Mouse (Mus musculus) intestine, embryonic 14.5 days (tissue): Measurements from ENCODE around the gene Abcc4. TPM values are rescaled to one million over a fixed set of nuclear protein-coding genes. Genes with fewer than 3 reads are reported as not detected.
"Not testable (repeated sequence)": the region's sequence is repeated elsewhere in the genome, so short reads cannot be mapped to it uniquely, and the experiment has no call there.

Source experiments
- ATAC-seq: fragments of 200-750 bp; cut with Nextera tagmentation; replicated peaks from 2 replicates; pipeline ENCODE4 v1.8.0; 2017; ENCODE audit warnings: low read depth, moderate number of reproducible peaks, moderate TSS enrichment, moderate library complexity; ENCODE audit not compliant: low FRiP score, low TSS enrichment
- DNase-seq: peaks from one replicate; pipeline ENCODE4 v3.0.0-alpha.2; 2018; ENCODE audit warnings: low spot score
- H3K27ac ChIP-seq: fragments of 300-500 bp; sonication (generic); 2 replicates; pipeline ENCODE4 v1.5.1; 2014; ENCODE audit warnings: low read depth, mild to moderate bottlenecking, control low read depth
- H3K27me3 ChIP-seq: fragments of 300-500 bp; sonication (generic); replicated peaks from 2 replicates; pipeline ENCODE4 v1.6.1; 2014; ENCODE audit warnings: low read length, control low read depth; ENCODE audit not compliant: control insufficient read depth, insufficient read depth
- H3K36me3 ChIP-seq: fragments of 300-500 bp; sonication (generic); 2 replicates; pipeline ENCODE4 v1.6.1; 2014; ENCODE audit warnings: low read length, control low read depth; ENCODE audit not compliant: control insufficient read depth, insufficient read depth
- H3K4me1 ChIP-seq: fragments of 300-500 bp; sonication (generic); replicated peaks from 2 replicates; pipeline ENCODE4 v1.6.1; 2014; ENCODE audit warnings: low read length, control low read depth, mixed read lengths; ENCODE audit not compliant: control insufficient read depth, insufficient read depth
- H3K4me2 ChIP-seq: fragments of 300-500 bp; sonication (generic); 2 replicates; pipeline ENCODE4 v1.6.1; 2014; ENCODE audit warnings: low read length
- H3K4me3 ChIP-seq: fragments of 300-500 bp; sonication (generic); 2 replicates; pipeline ENCODE4 v1.5.1; 2014; ENCODE audit warnings: low read depth, low read length, control low read depth, mixed read lengths
- H3K9ac ChIP-seq: fragments of 300-500 bp; sonication (generic); 2 replicates; pipeline ENCODE4 v1.6.1; 2014; ENCODE audit warnings: mild to moderate bottlenecking, low read length
- H3K9me3 ChIP-seq: fragments of 300-500 bp; sonication (generic); 2 replicates; pipeline ENCODE4 v1.6.1; 2016; ENCODE audit warnings: low read length, control low read depth; ENCODE audit not compliant: control insufficient read depth
- WGBS: fragments of 180-500 bp; shearing (Covaris S2); extraction: QIAGEN DNeasy Blood & Tissue Kit; methylation state at CpG from one replicate; pipeline ENCODE4 v1.1.7; 2014; 5-methylcytosine and 5-hydroxymethylcytosine counted together
- polyA plus RNA-seq: library from polyadenylated mRNA; unstranded; fragments of >200 nt; fragmentation: Nextera tagmentation; extraction: Ambion mirVana; gene quantifications from 2 replicates; pipeline ENCODE4 v1.2.1, GENCODE M21; 2014

The Abcc4 gene
- polyA plus RNA-seq, 1 experiment from 2014 or later, result 4.4 TPM

GRCm38 (mm10) chr14:118514280-118515031 lies 191.6 kb downstream of the Abcc4 start:
- Histone ChIP-seq H3K36me3 (no peaks in the 10 kb centered on the region), H3K9ac (no peak overlapping the region), H3K27ac (no peak overlapping the region), H3K27me3 (no peaks in the 10 kb centered on the region), H3K9me3 (no peaks in the 10 kb centered on the region), H3K4me2 (no peak overlapping the region), H3K4me3 (no peak overlapping the region), H3K4me1 (no peaks in the 10 kb centered on the region)
- no peak for DNase-seq
- WGBS, result 52% methylated on average over 9 of the region's 9 CpGs
- ATAC-seq, result no peak

DNA sequence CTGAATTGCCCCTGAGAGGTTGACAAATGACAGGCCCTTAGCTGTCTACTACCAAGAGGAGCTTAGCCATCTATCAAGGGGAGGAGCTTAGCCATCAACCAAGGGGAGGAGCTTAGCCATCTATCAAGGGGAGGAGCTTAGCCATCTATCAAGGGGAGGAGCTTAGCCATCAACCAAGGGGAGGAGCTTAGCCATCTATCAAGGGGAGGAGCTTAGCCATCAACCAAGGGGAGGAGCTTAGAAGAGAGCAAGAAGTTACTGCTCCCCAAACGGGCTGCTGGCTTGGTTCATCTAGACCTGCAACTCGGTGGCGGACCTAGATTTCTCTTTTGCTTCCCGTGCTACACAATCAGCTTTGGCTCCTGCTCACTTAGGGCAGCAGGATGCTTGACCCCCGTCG lies 194.3 kb downstream of the Abcc4 start:
- 96% methylated on average over 6 of the region's 6 CpGs for WGBS
- not testable (repeated sequence) for H3K4me3 ChIP-seq, H3K4me2 ChIP-seq, H3K36me3 ChIP-seq, DNase-seq, H3K27ac ChIP-seq, H3K27me3 ChIP-seq, H3K4me1 ChIP-seq, H3K9me3 ChIP-seq, ATAC-seq, H3K9ac ChIP-seq

- 83% methylated on average over 2 of the region's 2 CpGs for WGBS
- Histone ChIP-seq H3K9ac (no peak overlapping the region), H3K9me3 (no peaks in the 10 kb centered on the region), H3K4me3 (no peak overlapping the region), H3K36me3 (no peaks in the 10 kb centered on the region), H3K4me1 (peaks cover 10% of the 10 kb centered on the region), H3K4me2 (no peak overlapping the region), H3K27me3 (no peaks in the 10 kb centered on the region), H3K27ac (no peak overlapping the region)
- no peak for ATAC-seq
- DNase-seq, result no peak
These were observed 195.2 kb downstream of the Abcc4 start for GRCm38 (mm10) chr14:118510793-118511192.

- Histone ChIP-seq H3K9ac (no peak overlapping the region), H3K4me3 (no peak overlapping the region), H3K4me2 (no peak overlapping the region), H3K27ac (no peak overlapping the region), H3K4me1 (peaks cover 10% of the 10 kb centered on the region), H3K9me3 (no peaks in the 10 kb centered on the region), H3K36me3 (no peaks in the 10 kb centered on the region), H3K27me3 (no peaks in the 10 kb centered on the region)
- DNase-seq, result no peak
- WGBS, result 93% methylated on average over 5 of the region's 5 CpGs
- ATAC-seq, result no peak
These were observed 195.8 kb downstream of the Abcc4 start for GRCm38 (mm10) chr14:118510216-118510615.

DNA sequence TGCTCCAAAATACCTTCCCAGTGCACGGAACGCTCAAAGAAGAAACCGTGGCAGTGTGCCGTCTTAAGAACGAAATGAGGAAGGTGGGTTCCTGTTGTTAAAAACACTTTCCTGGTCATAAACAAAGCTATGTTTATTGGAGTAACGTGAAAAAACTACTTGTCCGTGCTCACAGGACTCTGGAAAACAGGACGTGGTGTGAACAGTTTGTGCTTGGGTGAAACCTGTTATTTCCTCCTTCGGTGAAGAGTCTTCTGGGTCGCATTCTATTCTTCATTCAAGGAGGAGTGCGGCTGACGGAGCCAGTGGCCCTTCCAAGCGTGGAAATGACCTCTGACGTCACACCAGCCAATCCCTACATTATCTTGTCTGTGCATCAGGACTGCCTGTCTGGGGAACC lies 198.2 kb downstream of the Abcc4 start:
- Histone ChIP-seq H3K9me3 (no peaks in the 10 kb centered on the region), H3K9ac (no peak overlapping the region), H3K4me1 (peaks cover 10% of the 10 kb centered on the region), H3K4me3 (no peak overlapping the region), H3K36me3 (no peaks in the 10 kb centered on the region), H3K4me2 (no peak overlapping the region), H3K27me3 (no peaks in the 10 kb centered on the region), H3K27ac (no peak overlapping the region)
- no peak for ATAC-seq
- 85% methylated on average over 14 of the region's 14 CpGs for WGBS
- DNase-seq, result no peak

- Histone ChIP-seq H3K27ac (no peak overlapping the region), H3K4me2 (peak overlapping the region; percentile 29), H3K9me3 (no peaks in the 10 kb centered on the region), H3K9ac (no peak overlapping the region), H3K27me3 (no peaks in the 10 kb centered on the region), H3K4me3 (no peak overlapping the region), H3K36me3 (no peaks in the 10 kb centered on the region), H3K4me1 (peaks cover 10% of the 10 kb centered on the region)
- WGBS, result 32% methylated on average over 14 of the region's 14 CpGs
- DNase-seq (peak; percentile 57), ATAC-seq (0 out of 2 replicates have a peak, but pooled peaks have one; percentile 55)
These were observed 199.3 kb downstream of the Abcc4 start for GRCm38 (mm10) chr14:118506591-118507146.

GRCm38 (mm10) chr14:118496767-118497166 lies 209.3 kb downstream of the Abcc4 start:
- Histone ChIP-seq H3K27ac (no peak overlapping the region), H3K4me2 (no peak overlapping the region), H3K4me3 (no peak overlapping the region), H3K9ac (no peak overlapping the region), H3K27me3 (no peaks in the 10 kb centered on the region), H3K4me1 (no peaks in the 10 kb centered on the region), H3K36me3 (no peaks in the 10 kb centered on the region), H3K9me3 (peaks cover 3% of the 10 kb centered on the region; the same call in 1 of the 2 replicates)
- WGBS, result 69% methylated on average over 2 of the region's 2 CpGs
- ATAC-seq (no peak), DNase-seq (no peak)

GRCm38 (mm10) chr14:118495458-118495857 lies 210.6 kb downstream of the Abcc4 start:
- no peak overlapping the region for H3K9ac ChIP-seq
- no peak for DNase-seq
- peaks cover 3% of the 10 kb centered on the region; the same call in 1 of the 2 replicates for H3K9me3 ChIP-seq
- no peaks in the 10 kb centered on the region for H3K27me3 ChIP-seq
- H3K27ac ChIP-seq, result no peak overlapping the region
- 75% methylated on average over 2 of the region's 2 CpGs for WGBS
- no peaks in the 10 kb centered on the region for H3K4me1 ChIP-seq
- H3K36me3 ChIP-seq, result no peaks in the 10 kb centered on the region
- no peak overlapping the region for H3K4me2 ChIP-seq
- ATAC-seq, result no peak
- no peak overlapping the region for H3K4me3 ChIP-seq

DNA sequence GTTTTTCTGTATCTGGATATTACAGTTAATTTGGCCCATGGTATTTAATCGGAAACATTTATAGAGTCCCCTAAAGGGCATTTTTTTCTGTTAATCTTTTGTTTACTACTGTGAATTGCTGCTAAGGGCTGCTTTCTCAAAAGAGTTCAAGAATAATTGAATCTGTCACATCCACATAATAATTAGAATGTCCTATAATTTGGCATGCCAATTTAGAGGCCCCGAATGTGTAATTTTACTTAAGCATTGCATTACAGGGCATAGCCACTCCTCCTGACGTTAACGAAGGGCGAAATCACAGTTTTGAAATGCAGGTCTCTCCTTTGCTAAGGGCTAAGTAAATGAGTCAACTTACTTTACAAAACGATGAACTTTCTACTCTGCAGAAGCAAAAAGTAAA lies 214.3 kb downstream of the Abcc4 start:
- no peaks in the 10 kb centered on the region for H3K4me1 ChIP-seq
- WGBS, result 82% methylated on average over 6 of the region's 6 CpGs
- no peaks in the 10 kb centered on the region for H3K9me3 ChIP-seq
- H3K4me2 ChIP-seq, result no peak overlapping the region
- ATAC-seq (no peak), DNase-seq (no peak)
- H3K27ac ChIP-seq, result no peak overlapping the region
- H3K9ac ChIP-seq, result no peak overlapping the region
- H3K36me3 ChIP-seq, result no peaks in the 10 kb centered on the region
- H3K27me3 ChIP-seq, result no peaks in the 10 kb centered on the region
- no peak overlapping the region for H3K4me3 ChIP-seq
